Mouse (Mus musculus) spleen, adult 2 months (tissue): ENCODE data around the gene Smyd5.

Experiments
- CTCF ChIP-seq: fragments of 200-500 bp; IDR thresholded peaks from 2 replicates; pipeline ENCODE4 v1.5.1; 2011; ENCODE audit warnings: mild to moderate bottlenecking, inconsistent platforms; ENCODE audit not compliant: insufficient read depth, insufficient read length, insufficient replicate concordance; ENCODE audit errors: extremely low read depth
- POLR2A ChIP-seq: fragments of 200-500 bp; IDR thresholded peaks from 2 replicates; pipeline ENCODE4 v1.6.1; 2011; ENCODE audit warnings: low read depth, low read length, inconsistent platforms

DNA sequence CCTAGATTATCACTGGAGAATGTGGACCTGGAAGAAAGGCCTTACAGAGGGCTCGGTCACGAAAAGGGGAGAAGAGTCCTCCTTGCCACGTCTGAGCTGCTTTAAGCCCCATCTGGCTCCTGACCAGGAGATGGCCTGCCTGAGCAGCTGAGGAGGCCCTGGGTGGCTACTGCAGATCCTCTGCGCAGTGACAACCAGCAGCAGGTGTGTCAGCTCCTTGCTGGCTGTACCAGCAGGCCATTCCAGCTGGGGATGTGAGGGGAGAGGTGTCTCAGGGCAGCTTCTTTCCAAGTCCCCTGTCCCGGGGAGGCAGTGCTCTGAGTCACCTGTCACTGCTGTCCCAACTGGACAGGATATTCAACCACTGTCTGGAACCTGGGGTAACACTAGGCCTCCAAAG is 40.8 kb downstream of the Smyd5 start:
- no peak for TF ChIP-seq CTCF
- TF ChIP-seq POLR2A: no peak
